8 mouse cellular contexts compared by ENCODE assay signal in the genomic region with DNA sequence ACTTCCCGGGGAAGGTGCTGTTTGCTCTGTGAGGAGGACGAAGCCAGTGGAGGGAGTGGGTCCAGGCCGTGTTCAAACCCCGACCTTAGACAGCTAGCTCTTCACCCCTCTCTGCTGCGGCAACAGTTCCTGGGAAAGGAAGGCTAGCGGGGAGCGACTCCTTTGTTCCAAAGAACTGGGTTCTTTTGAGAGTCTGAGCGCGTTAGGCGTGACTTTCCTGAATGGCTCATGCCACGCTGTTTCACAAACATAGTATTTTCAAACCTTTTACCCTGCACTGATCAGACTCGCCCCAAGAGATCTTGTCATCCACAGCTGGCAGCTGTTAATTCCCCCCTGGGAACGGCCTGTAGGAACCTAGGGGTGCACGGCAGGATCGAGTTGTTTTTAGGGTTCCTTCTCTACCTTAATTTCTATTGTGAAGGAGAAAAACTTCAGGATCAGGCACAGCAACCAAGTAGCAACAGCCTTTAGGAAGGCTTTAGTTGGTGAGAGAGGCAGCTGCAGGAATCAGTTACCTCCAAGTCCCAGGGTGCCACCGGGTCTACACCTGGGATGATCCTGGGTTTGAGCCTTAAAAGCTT. TPM values are rescaled to one million over a fixed set of nuclear protein-coding genes. Genes with fewer than 3 reads are reported as not detected.
DNase-seq lines count a peak whose midpoint lies in the region; ATAC-seq lines count a peak whose summit lies in the region.

No protein-coding gene starts in this region.

- peak overlapping the region; percentile 83 for H3K9ac ChIP-seq in intestine, embryonic 14.5 days (ENCODE audit: low read length)
- H3K9ac ChIP-seq in midbrain, embryonic 14.5 days (replicated peaks; ENCODE audit: low read length) = peak overlapping the region; percentile 81

- peak overlapping the region; percentile 94; the same call in 1 of the 2 replicates for H3K27ac ChIP-seq in intestine, embryonic 14.5 days (ENCODE audit: low read depth)
- H3K27ac ChIP-seq in midbrain, embryonic 14.5 days (replicated peaks; ENCODE audit: low read depth, low read length) = peak overlapping the region; percentile 93

- WGBS in intestine, embryonic 14.5 days = 6% methylated on average over 16 of the region's 16 CpGs
- 2% methylated on average over 16 of the region's 16 CpGs for WGBS in midbrain, embryonic 14.5 days

- H3K4me1 ChIP-seq in intestine, embryonic 14.5 days (replicated peaks; ENCODE audit: control insufficient read depth, insufficient read depth, low read length) = peaks cover 11% of the 10 kb centered on the region; the same call in 1 of the 2 replicates
- peaks cover 14% of the 10 kb centered on the region for H3K4me1 ChIP-seq in midbrain, embryonic 14.5 days (ENCODE audit: control insufficient read depth, insufficient read depth, low read length)

- H3K9me3 ChIP-seq in intestine, embryonic 14.5 days (ENCODE audit: control insufficient read depth, low read length) = no peaks in the 10 kb centered on the region
- no peaks in the 10 kb centered on the region for H3K9me3 ChIP-seq in midbrain, embryonic 14.5 days (ENCODE audit: control insufficient read depth, low read length)

- peak overlapping the region; percentile 72 for H3K4me3 ChIP-seq in intestine, embryonic 14.5 days (ENCODE audit: low read depth, low read length)
- peak overlapping the region; percentile 71 for H3K4me3 ChIP-seq in midbrain, embryonic 14.5 days (replicated peaks; ENCODE audit: low read depth, low read length)

- DNase-seq in adrenal gland, postnatal 36 days = peak; percentile 25 to 26
- no peak for DNase-seq in adrenal gland, postnatal 25 days
- peak; percentile 18 for DNase-seq in urinary bladder, postnatal 14 days (ENCODE audit: low spot score)
- DNase-seq in urinary bladder, adult 2 months (ENCODE audit: low spot score) = no peak
- no peak for DNase-seq in intestine, embryonic 14.5 days (ENCODE audit: low spot score)
- DNase-seq in midbrain, embryonic 14.5 days = peak; percentile 63
- DNase-seq in left cerebral cortex, adult 11 months (ENCODE audit: low spot score) = no peak
- DNase-seq in cerebellum, adult 11-12 months = no peak

- ATAC-seq in intestine, embryonic 14.5 days (replicated peaks; ENCODE audit: low FRiP score, low TSS enrichment, low read depth) = no peak
- ATAC-seq in midbrain, embryonic 14.5 days (ENCODE audit: low FRiP score, low TSS enrichment) = no peak; the same call in 1 of the 2 replicates

- peaks cover 4% of the 10 kb centered on the region; the same call in 1 of the 2 replicates for H3K36me3 ChIP-seq in intestine, embryonic 14.5 days (ENCODE audit: control insufficient read depth, insufficient read depth, low read length)
- H3K36me3 ChIP-seq in midbrain, embryonic 14.5 days (ENCODE audit: control insufficient read depth, insufficient read depth, low read length) = no peaks in the 10 kb centered on the region

- no peaks in the 10 kb centered on the region for H3K27me3 ChIP-seq in intestine, embryonic 14.5 days (replicated peaks; ENCODE audit: control insufficient read depth, insufficient read depth, low read length)
- H3K27me3 ChIP-seq in midbrain, embryonic 14.5 days (ENCODE audit: control insufficient read depth, insufficient read depth, low read length) = no peaks in the 10 kb centered on the region

- H3K4me2 ChIP-seq in intestine, embryonic 14.5 days (ENCODE audit: low read length) = peak overlapping the region; percentile 71
- H3K4me2 ChIP-seq in midbrain, embryonic 14.5 days (ENCODE audit: low read length) = peak overlapping the region; percentile 74

RNA-seq across cellular contexts. Expression of a gene that starts 1.3 kb away (rescaled TPM):
- total RNA-seq in adrenal gland, postnatal 36 days (2021) = 10 to 100 TPM; 25.6 to 51.8 TPM
- total RNA-seq in adrenal gland, postnatal 25 days (2021) = 40.4 and 68.2 TPM in 2 replicates
- 94.4 TPM in 2 replicates for polyA plus RNA-seq in urinary bladder, adult 2 months (2012; rRNA removed)
- polyA plus RNA-seq in intestine, embryonic 14.5 days (2014; fragmentation: Nextera tagmentation; extraction: Ambion mirVana) = 16.3 and 18.8 TPM in 2 replicates
- polyA plus RNA-seq in midbrain, embryonic 14.5 days (2014; fragmentation: Nextera tagmentation; extraction: Ambion mirVana) = 13.1 and 14.9 TPM in 2 replicates

RNA-seq across cellular contexts. Expression of a gene that starts 31.8 kb away (rescaled TPM):
- total RNA-seq in adrenal gland, postnatal 36 days (2021) = not detected
- not detected in 2 replicates for total RNA-seq in adrenal gland, postnatal 25 days (2021)
- 0.06 TPM in 1 of 2 replicates, not detected in the other for polyA plus RNA-seq in urinary bladder, adult 2 months (2012; rRNA removed)
- not detected in 2 replicates for polyA plus RNA-seq in intestine, embryonic 14.5 days (2014; fragmentation: Nextera tagmentation; extraction: Ambion mirVana)
- polyA plus RNA-seq in midbrain, embryonic 14.5 days (2014; fragmentation: Nextera tagmentation; extraction: Ambion mirVana) = 0.17 TPM in 1 of 2 replicates, not detected in the other

Comparison
In these comparisons a context has a peak if more than half of its experiments do, and no peak if none do; other contexts are left out.
1. DNase-seq: peak in adrenal gland, postnatal 36 days (2 of 2), urinary bladder, postnatal 14 days (single experiment) and midbrain, embryonic 14.5 days (single experiment); none in adrenal gland, postnatal 25 days (single experiment), urinary bladder, adult 2 months (single experiment), intestine, embryonic 14.5 days (single experiment), left cerebral cortex, adult 11 months (single experiment) and cerebellum, adult 11-12 months (single experiment).